Mouse (Mus musculus) inflammation-experienced regulatory T-cells, adult 6 months (primary cell): ENCODE results near the gene Ranbp3l. TPM values are rescaled to one million over a fixed set of nuclear protein-coding genes. Genes with fewer than 3 reads are reported as not detected.
A peak's percentile ranks its signal among the peaks of the same experiment; 100 is the strongest.
"Not testable (repeated sequence)": the region's sequence is repeated elsewhere in the genome, so short reads cannot be mapped to it uniquely, and the experiment has no call there.

Experiments used
- ATAC-seq: one replicate; pipeline ENCODE4 v1.8.0; 2017
- polyA plus RNA-seq, 3 experiments: library from polyadenylated mRNA; unstranded; fragments of 100-300 nt; shearing (Covaris generic); gene quantifications; one replicate each; pipeline ENCODE4 v1.2.1; 2017

Ranbp3l gene
- polyA plus RNA-seq, result under 1 TPM in 2 of 3 experiments, not detected in 1; 0.13 to 0.26 TPM

- ATAC-seq, result no peak
These were observed at the start of gene Ranbp3l for GRCm38 (mm10) chr15:8967573-8968228. Gene Ranbp3l, plus strand, starts transcription at chr15:8967949.

DNA sequence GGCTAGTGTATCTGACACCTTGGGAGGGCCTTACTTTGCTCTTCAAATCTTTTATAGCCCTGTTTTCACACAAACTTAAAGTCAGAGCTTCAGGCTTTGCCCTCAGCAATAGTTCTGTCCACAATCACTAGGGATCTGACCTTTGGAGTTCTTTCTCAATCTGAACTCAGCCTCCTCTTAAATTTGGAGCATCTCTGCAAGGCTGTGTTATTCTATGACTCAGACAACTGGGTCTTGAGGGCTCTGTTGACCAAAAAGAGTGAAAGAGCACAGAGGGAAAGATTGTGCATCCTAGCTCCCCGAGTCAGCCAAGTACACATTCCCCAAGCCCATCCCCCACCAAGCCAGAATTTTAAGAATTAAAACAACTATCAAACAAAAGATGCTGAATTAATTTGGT lies 37.7 kb upstream of the Ranbp3l start:
- ATAC-seq, result no peak

DNA sequence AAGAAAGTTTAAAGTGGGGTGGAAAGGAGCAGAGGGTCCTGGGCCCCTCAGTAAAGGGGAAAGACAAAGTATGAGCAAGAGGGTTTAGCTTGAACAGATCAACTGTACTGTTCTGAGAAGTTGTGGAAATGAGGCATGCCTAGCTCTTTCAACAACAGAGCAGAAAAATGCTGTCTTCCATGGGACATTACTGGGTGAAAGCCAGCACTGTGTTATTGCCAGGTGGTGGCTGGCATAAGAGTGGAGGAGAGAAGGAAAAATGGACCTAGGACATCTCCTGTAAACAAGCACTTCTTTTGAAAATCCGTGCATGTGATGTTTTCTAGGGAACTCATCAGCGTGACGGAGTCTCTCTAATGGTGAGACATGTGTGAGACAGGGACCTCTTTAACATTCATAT lies 30.8 kb upstream of the Ranbp3l start:
- no peak for ATAC-seq

- no peak for ATAC-seq
These were observed 26.9 kb upstream of the Ranbp3l start for GRCm38 (mm10) chr15:8940861-8941260.

DNA sequence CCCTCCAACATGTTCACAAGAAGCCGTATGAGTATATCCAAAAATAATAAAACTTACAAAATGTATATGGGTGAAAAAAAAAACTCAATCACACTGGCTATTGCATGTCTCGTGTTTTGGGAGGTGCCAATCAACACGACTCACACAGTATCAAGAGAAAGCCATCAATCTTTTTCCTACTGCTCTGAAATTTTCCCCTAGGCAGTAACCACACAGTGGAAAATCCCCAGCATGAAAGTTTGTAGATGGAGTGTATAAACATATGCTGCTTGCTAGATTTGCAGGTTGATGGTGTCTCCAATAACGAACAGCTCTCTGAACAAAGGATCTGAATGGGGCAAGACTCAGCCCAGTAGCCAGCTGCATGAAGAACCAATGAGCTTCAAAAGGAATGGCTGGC lies 16.9 kb upstream of the Ranbp3l start:
- ATAC-seq, result no peak

- ATAC-seq, result no peak
These were observed 4.4 kb upstream of the Ranbp3l start for GRCm38 (mm10) chr15:8963323-8963722.

DNA sequence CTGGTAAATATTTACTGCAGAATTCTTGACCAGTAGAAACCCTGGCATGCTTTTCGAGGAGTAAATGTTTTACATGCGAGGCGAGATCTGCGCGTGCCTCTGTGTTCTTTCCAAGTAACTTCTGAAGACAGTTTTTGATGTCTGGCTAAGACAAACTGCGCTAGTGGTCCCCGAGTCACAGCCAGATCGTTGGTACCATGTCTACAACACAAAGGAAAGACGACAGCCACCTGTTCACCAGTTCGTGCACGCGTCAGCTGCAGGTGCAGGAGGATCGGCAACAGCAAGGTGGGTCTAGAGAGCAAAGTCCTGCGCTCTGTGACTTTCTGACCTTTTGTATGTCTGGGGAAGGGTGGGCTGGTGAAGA lies 463 bp downstream of the Ranbp3l start:
- ATAC-seq, result no peak

- no peak for ATAC-seq
These were observed 1.4 kb downstream of the Ranbp3l start for GRCm38 (mm10) chr15:8969061-8969635.

DNA sequence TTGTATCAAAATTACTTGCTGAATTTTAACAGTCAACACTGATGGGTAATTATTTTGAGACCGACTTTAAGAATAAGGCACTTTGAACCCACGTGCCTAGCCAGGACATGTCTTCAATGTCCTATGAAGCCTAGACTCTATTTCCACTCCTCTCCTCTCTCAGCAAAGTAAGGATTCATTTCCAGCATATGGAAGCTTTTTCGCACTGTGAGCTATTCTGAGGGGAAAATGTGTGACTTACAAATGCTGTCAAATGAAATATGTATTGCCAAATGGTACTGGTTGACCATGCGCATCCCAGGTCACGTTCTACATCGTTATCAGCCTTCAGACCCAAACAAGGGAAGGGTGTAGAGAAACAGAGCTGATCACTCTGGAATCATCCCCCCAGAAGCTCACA lies 23.5 kb downstream of the Ranbp3l start:
- ATAC-seq, result no peak

DNA sequence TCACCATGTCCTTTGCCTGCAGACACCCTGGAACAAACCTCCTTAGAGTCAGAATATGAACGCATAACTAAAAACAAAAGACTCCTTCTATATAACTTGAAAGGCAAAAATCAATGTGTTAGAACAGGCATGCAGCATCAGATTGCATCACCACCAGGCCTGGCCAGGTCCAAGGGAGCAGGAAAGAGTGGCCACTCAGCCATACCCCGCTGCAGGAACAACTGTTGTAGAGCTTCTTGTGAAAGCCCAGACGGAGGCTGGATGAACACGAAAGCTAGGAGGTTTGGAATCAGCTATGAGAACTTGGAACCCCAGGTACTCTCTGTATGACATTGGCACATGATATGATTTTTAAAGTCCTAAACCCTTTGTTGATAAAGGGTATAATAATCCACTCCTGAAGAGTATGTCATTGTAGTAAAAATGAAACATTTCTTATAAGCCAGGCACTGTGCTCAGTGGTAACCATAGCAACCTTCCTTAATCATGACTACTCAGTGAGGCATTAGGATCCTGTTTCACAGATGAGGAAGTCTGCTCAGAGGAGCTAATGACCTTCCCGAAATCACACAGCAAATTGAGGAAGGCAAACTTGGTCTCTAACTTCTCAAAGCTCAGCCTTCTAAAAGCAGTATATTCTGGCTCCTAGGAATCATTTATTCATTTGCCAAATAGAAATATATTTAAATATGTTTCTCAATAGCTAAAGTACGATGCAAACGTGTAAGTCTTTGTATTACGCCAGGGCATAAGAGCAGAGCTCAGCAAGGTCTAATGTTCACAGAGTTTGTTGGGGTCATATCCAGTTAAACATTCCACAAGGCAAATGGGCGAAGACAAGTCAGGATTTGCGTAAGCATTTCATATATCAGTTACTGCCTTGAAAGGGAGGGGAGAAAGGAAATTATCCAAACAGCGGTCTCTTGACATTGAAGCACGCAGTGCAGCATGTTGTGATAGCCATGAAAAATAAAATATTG lies 24.4 kb downstream of the Ranbp3l start:
- no peak for ATAC-seq

DNA sequence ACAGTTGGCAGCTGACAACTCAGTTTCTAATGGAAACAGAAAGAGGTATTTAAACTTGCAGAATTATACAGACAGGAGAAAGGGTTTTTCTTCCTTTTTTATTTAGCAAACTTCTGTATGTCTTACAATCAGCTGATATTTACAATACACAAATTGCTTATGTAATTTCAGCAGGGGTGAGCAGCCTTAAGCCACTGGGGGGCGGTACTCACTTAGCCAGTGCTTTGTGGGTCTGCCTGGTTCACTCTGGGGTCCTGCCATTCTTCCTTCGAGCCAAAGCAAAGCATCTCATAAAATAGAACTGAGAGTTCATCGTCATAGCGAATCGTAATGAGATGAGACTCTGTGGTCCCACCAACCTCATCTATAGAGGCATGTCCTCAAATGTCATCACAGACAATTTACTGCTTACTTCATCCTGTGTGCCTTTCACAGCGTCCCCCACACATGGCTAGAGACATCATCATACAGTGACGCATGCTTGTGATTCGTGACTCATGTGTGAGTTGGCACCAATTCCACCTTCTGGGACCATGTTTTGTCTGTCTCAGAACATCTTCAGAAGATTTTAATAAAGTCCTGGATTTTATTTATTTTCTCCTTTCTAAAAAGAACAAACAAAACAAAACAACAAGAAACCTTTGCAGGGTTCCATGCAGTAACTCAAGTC lies 27.0 kb downstream of the Ranbp3l start:
- ATAC-seq, result no peak

DNA sequence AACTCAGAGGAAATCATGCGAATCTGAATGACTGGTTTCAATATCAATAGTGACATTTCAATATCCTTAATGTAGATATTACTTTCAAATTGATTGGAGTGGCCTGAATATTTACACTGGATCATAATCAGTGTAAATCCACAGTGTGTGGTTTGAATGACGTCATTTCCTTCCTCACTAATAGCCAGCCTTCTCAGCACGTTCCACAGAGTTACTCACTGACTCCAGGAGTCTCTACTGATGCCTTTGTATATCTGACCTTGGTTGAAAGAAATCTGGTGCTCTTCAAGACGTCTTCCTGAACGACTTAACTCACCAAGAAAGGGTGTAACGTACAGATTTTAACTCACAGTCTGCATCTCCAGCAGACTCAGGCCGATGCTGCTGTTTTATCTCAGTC lies 27.7 kb downstream of the Ranbp3l start:
- no peak for ATAC-seq

DNA sequence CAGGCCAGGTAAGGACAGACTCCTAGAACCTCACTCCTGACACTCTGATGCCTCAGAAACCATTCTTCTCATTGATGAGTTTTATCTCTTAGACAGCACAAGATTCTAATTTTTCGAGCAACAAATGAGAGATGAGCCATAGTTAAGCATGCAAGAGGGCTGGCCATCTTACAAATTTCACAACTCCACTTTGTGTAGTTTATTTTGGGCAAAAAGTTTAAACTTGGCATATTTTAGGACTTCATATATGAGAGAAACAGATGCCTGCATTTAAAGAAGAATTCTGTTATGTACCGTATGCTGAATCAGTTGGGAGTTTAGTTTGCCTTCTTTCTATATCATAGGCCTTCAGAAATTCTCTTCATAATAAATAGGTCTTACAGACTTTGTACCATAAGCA lies 35.0 kb downstream of the Ranbp3l start:
- no peak for ATAC-seq

DNA sequence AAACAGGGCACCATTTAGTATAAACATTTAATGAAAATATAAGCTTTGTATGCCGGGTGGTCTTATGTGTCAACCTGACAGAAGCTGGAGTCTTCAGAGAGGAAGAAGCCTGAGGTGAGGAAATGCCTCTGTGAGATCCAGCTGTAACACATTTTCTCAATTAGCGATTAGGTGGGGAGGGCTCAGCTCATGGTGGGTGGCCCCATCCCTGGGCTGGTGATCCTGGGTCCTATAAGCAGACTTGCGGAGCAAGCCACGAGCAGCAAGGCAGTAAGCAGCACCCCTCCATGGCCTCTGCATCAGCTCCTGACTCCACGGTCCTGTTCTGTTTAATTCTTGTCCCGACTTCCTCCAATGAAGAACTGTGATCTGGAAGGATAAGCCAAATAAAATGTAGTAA lies 41.4 kb downstream of the Ranbp3l start:
- ATAC-seq, result no peak

DNA sequence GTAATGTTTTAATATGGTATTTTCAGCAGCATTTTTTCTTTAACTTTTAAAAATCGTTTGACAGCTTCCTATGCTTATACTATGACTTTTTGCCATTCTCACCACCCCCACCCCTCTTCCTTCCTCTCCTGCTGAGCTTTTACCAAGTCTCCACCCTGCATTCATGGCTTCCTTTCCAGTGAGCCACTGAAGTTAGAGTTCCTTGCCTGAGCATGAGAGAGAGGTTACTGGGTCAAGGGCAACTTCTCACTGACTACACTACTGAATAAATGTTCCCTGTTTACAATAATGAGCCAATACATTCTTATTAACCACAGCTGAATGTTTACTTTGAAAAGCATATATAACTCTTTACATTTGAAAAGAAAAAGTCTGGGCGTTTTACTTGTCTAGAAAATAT lies 46.8 kb downstream of the Ranbp3l start:
- no peak for ATAC-seq

- ATAC-seq, result not testable (repeated sequence)
These were observed 47.7 kb downstream of the Ranbp3l start for GRCm38 (mm10) chr15:9015496-9015895.

DNA sequence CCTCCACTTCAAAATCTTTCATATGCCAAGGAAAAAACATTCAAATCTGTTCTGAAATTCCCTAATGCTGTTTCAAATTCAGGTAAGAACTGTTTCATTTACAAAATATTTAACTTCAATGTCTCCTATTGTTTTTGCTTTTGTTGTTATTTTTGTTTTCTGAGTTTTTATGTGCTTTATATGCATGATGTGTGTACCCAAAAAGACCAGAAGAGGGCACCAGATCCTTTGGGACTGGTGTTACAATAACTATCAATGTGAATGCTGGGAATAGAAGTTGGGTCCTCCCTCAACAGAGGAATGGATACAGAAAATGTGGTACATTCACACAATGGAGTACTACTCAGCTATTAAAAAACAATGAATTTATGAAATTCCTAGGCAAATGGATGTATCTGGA lies 88.0 kb downstream of the Ranbp3l start:
- ATAC-seq, result no peak

GRCm38 (mm10) chr15:9059856-9060255 lies 92.1 kb downstream of the Ranbp3l start:
- ATAC-seq, result no peak

- ATAC-seq, result no peak
These were observed 93.6 kb downstream of the Ranbp3l start for GRCm38 (mm10) chr15:9061150-9061882.

DNA sequence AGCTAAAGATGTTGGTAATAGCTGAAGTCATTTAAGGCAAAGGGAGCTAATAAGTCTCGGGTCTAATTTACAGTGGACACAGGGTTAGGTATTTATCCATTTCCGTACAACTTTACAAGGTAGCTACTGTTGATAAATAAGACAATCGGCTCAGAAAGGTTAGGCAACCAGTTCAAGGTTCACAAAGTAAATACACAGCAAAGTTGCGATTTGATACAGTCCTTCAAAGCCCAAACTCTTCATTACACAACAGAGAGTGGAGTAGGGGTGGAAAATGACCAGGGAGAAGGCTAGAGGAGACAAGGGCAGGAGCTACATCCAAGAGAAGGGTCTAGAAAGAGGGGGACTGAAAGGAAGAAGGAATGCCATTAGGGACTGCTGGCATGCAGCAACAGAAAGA lies 101.1 kb downstream of the Ranbp3l start:
- ATAC-seq, result no peak

DNA sequence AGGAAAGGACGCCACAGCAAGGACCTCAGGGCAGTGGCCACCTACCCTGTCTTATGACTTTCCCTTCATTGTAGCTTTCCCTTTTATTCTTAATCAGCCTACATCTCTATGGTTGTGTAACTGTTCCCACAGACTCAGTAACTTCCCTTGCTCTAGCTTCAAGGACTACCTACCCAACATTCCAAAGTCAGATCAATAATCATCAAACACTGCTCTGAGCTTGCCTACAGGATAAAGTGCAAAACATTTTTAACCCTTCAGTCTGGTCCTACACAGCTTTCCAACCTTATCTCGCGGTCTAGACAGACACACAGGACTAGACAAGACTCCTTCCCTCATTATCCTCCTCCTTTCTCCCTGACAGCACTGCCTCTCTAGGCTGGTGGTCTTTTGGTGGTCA lies 102.6 kb downstream of the Ranbp3l start:
- no peak for ATAC-seq

GRCm38 (mm10) chr15:9070912-9071555 lies 103.3 kb downstream of the Ranbp3l start, which contains the start of gene Nadk2:
Gene Nadk2, plus strand, starts transcription at chr15:9071260.
- peak; percentile 92 for ATAC-seq
